Mouse (Mus musculus) liver, embryonic 14.5 days (tissue): ENCODE results near the gene Cstb. TPM values are rescaled to one million over a fixed set of nuclear protein-coding genes. Genes with fewer than 3 reads are reported as not detected.

Experiments
- ATAC-seq: fragments of 200-750 bp; cut with Nextera tagmentation; 2 replicates; pipeline ENCODE4 v1.8.0; 2017; ENCODE audit warnings: moderate number of reproducible peaks, mild to moderate bottlenecking, moderate library complexity; ENCODE audit not compliant: insufficient read depth
- DNase-seq, 3 experiments: peaks; one replicate each; pipeline ENCODE4 v3.0.0-alpha.2; 2012 to 2013; ENCODE audit warnings: low read depth in 3 of 3, low spot score in 3 of 3
- H3K27ac ChIP-seq: fragments of 300-500 bp; sonication (generic); 2 replicates; pipeline ENCODE4 v1.5.1; 2014; ENCODE audit warnings: moderate library complexity, mild to moderate bottlenecking, control low read depth, inconsistent platforms
- H3K27me3 ChIP-seq: fragments of 300-500 bp; sonication (generic); 2 replicates; pipeline ENCODE4 v1.6.1; 2014; ENCODE audit warnings: mild to moderate bottlenecking, low read length, moderate library complexity; ENCODE audit not compliant: control insufficient read depth, insufficient read depth
- H3K36me3 ChIP-seq: fragments of 300-500 bp; sonication (generic); replicated peaks from 2 replicates; pipeline ENCODE4 v1.6.1; 2014; ENCODE audit warnings: low read depth; ENCODE audit not compliant: control insufficient read depth, insufficient read depth
- H3K4me1 ChIP-seq, 2 experiments: fragments of 200-500 bp in 1 of 2; fragments of 300-500 bp in 1 of 2; sonication (generic) in 1 of 2; replicated peaks; 2 replicates each; pipeline ENCODE4 v1.6.1; 2012 to 2014; ENCODE audit warnings: antibody characterized with exemption in 1 of 2, inconsistent platforms in 1 of 2, low read length in 1 of 2; ENCODE audit not compliant: control insufficient read depth in 2 of 2, insufficient read depth in 2 of 2
- H3K4me2 ChIP-seq: fragments of 300-500 bp; sonication (generic); 2 replicates; pipeline ENCODE4 v1.6.1; 2014; ENCODE audit warnings: low read depth, mild to moderate bottlenecking, control low read depth, moderate library complexity
- H3K4me3 ChIP-seq, 2 experiments: fragments of 200-500 bp in 1 of 2; fragments of 300-500 bp in 1 of 2; sonication (generic) in 1 of 2; 2 replicates each; pipeline ENCODE4 v1.5.1; 2012 to 2014; ENCODE audit warnings: low read depth in 2 of 2, low read length in 2 of 2, mild to moderate bottlenecking in 2 of 2, control low read depth in 1 of 2, inconsistent platforms in 1 of 2, moderate library complexity in 1 of 2; ENCODE audit not compliant: insufficient read depth in 1 of 2
- H3K9ac ChIP-seq: fragments of 300-500 bp; sonication (generic); replicated peaks from 2 replicates; pipeline ENCODE4 v1.6.1; 2014; ENCODE audit warnings: mild to moderate bottlenecking, control low read depth, moderate library complexity
- H3K9me3 ChIP-seq: fragments of 300-500 bp; sonication (generic); 2 replicates; pipeline ENCODE4 v1.6.1; 2016; ENCODE audit warnings: low read length, mixed read lengths; ENCODE audit not compliant: control insufficient read depth
- CTCF ChIP-seq: IDR thresholded peaks from 2 replicates; pipeline ENCODE4 v1.5.1; 2016; ENCODE audit warnings: antibody characterized with exemption, low read depth, control low read depth
- EP300 ChIP-seq: IDR thresholded peaks from 2 replicates; pipeline ENCODE4 v1.6.1; 2016; ENCODE audit warnings: antibody characterized with exemption, low read depth
- WGBS: fragments of 180-500 bp; shearing (Covaris S2); extraction: QIAGEN DNeasy Blood & Tissue Kit; methylation state at CpG from one replicate; pipeline ENCODE4 v1.1.7; 2014; ENCODE audit not compliant: insufficient replicate concordance; 5-methylcytosine and 5-hydroxymethylcytosine counted together
- microRNA-seq: library from miRNA; unstranded; fragments of <30 nt; microRNA quantifications from one replicate; pipeline ENCODE4, GENCODE M21; 2016
- polyA plus RNA-seq, 2 experiments: library from polyadenylated mRNA; depleted of rRNA in 1 of 2; stranded (reverse) in 1 of 2; unstranded in 1 of 2; fragments of >200 nt; fragmentation: Nextera tagmentation in 1 of 2; extraction: Ambion mirVana in 1 of 2; gene quantifications; 2 replicates each; pipeline versions ENCODE4 v1.2.1 to v1.2.3; 2012 to 2014

The Cstb gene
- polyA plus RNA-seq, 2 experiments: 58.1 to 122 TPM

GRCm38 (mm10) chr10:78470582-78471313, 45.3 kb downstream of the Cstb start:
- Histone ChIP-seq H3K4me1 (0 out of 4 replicates have a peak, but pooled peaks cover 0 to 4% of the 10 kb centered on the region in 2 experiments), H3K9me3 (no peaks in the 10 kb centered on the region), H3K4me3 (no peak overlapping the region), H3K27ac (no peak overlapping the region), H3K9ac (no peak overlapping the region), H3K27me3 (no peaks in the 10 kb centered on the region), H3K36me3 (no peaks in the 10 kb centered on the region), H3K4me2 (no peak overlapping the region)
- no peak for ATAC-seq
- 31% methylated on average over 15 of the region's 15 CpGs for WGBS
- DNase-seq: no peak
- TF ChIP-seq EP300: no peak
- no peak for TF ChIP-seq CTCF

DNA sequence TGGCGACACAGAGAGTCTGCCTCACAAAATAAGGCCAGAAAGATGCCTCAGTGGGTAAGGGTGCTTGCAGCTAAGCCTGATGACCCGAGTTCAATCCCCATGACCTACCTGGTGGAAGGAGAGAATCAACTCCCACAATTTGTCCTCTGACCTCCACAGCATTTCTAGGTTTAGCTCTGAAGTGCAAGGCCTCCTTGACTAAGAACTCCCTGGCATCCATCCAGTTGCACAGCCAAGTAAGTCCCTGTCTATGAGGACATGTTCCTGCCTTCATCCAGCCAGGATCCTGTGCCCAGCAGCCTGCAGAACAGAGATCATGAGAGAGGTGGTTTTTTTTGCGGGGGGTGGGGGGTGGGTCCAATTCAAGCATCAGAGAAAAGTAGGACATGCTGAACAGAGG, 46.6 kb downstream of the Cstb start:
- ATAC-seq: no peak
- no peak for TF ChIP-seq EP300
- TF ChIP-seq CTCF: no peak
- WGBS: 47% methylated on average over 3 of the region's 3 CpGs

DNA sequence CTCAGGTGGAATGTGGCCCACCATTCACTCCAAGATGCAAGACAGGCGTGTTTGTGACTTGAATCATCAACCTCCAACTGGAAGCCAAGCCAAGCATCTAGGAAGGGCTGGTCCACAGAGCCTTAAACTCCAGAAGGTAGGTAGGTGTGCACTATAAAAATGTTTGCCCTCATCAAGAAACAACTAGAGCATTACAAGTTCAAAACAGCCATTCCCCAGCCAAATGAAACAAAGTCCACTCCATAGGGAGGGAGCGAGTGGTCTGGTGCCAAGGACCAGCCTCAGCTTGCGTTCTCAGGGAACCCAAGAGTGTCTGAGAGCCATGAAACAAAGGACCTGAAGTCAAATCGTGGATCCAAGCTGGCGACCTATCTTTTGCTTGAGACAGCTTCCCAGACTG, 48.0 kb downstream of the Cstb start:
- H3K4me3 ChIP-seq: no peak overlapping the region
- H3K27me3 ChIP-seq: no peaks in the 10 kb centered on the region
- no peak for TF ChIP-seq EP300
- TF ChIP-seq CTCF: no peak
- ATAC-seq: no peak
- no peaks in the 10 kb centered on the region for H3K36me3 ChIP-seq
- 0 out of 4 replicates have a peak, but pooled peaks cover 0 to 4% of the 10 kb centered on the region in 2 experiments for H3K4me1 ChIP-seq
- DNase-seq: no peak
- 37% methylated on average over 5 of the region's 5 CpGs for WGBS
- no peaks in the 10 kb centered on the region for H3K9me3 ChIP-seq
- H3K9ac ChIP-seq: no peak overlapping the region
- no peak overlapping the region for H3K27ac ChIP-seq
- H3K4me2 ChIP-seq: no peak overlapping the region

More for the DNA sequence above, 46.6 kb downstream of the Cstb start:
- Histone ChIP-seq H3K9ac (no peak overlapping the region), H3K36me3 (no peaks in the 10 kb centered on the region), H3K27ac (no peak overlapping the region), H3K9me3 (no peaks in the 10 kb centered on the region), H3K4me2 (no peak overlapping the region), H3K4me1 (0 out of 4 replicates have a peak, but pooled peaks cover 0 to 4% of the 10 kb centered on the region in 2 experiments), H3K27me3 (no peaks in the 10 kb centered on the region), H3K4me3 (no peak overlapping the region)
- DNase-seq: no peak

GRCm38 (mm10) chr10:78474759-78475158, 49.3 kb downstream of the Cstb start:
- Histone ChIP-seq H3K27ac (no peak overlapping the region), H3K36me3 (no peaks in the 10 kb centered on the region), H3K9ac (no peak overlapping the region), H3K4me3 (no peak overlapping the region), H3K27me3 (no peaks in the 10 kb centered on the region), H3K4me1 (0 out of 4 replicates have a peak, but pooled peaks cover 0 to 4% of the 10 kb centered on the region in 2 experiments), H3K9me3 (no peaks in the 10 kb centered on the region), H3K4me2 (no peak overlapping the region)
- TF ChIP-seq EP300 (no peak), CTCF (no peak)
- DNase-seq: no peak
- no peak for ATAC-seq
- 58% methylated on average over 8 of the region's 8 CpGs for WGBS

DNA sequence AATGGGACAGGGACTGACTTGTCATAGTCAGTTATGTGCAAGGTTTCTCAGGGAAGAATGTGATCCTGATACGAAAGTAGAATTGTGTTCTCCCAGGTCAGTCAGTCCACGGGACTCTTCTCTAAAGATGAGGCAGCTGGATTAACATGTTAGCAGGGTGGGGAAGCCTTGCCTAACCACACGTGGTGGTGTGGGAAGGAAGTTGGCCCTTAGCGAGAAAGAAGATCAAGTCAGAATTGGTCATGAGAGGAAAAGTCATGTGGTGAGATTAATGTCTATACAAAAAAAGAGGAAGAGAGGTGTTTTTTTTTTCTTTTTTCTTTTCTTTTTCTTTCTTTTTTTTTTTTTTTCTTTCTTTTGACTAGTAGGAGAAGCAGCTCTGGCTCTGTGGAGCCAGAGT, 51.4 kb downstream of the Cstb start:
- Histone ChIP-seq H3K9me3 (no peaks in the 10 kb centered on the region), H3K36me3 (no peaks in the 10 kb centered on the region), H3K9ac (no peak overlapping the region), H3K27me3 (no peaks in the 10 kb centered on the region), H3K4me3 (no peak overlapping the region), H3K4me1 (peaks cover 0 to 5% of the 10 kb centered on the region in 2 experiments; a peak in 2 of 4 replicates), H3K4me2 (no peak overlapping the region), H3K27ac (no peak overlapping the region)
- TF ChIP-seq CTCF (no peak), EP300 (no peak)
- 18% methylated on average over 4 of the region's 4 CpGs for WGBS
- ATAC-seq (no peak), DNase-seq (no peak)

Small RNA genes within 50 kb of the gene (microRNA-seq; reads per million reads assigned to microRNA genes)
- gene Mir6410: not detected
- 1.3 reads per million for gene Mir6907
- not detected for gene Mir6908

Other genes with a start within 250 kb of the Cstb start
- gene Pwp2, start 240.5 kb upstream of the Cstb start, polyA plus RNA-seq (2012; rRNA removed): 6.1 and 7.5 TPM in 2 replicates
- 7.2 and 9.6 TPM in 2 replicates for gene Pwp2, start 240.5 kb upstream of the Cstb start, polyA plus RNA-seq (2014; fragmentation: Nextera tagmentation; extraction: Ambion mirVana)
- 19.8 and 20.1 TPM in 2 replicates for gene Trappc10, start 181.0 kb upstream of the Cstb start, polyA plus RNA-seq (2012; rRNA removed)
- gene Trappc10, start 181.0 kb upstream of the Cstb start, polyA plus RNA-seq (2014; fragmentation: Nextera tagmentation; extraction: Ambion mirVana): 15.8 and 20.5 TPM in 2 replicates
- gene Agpat3, start 73.2 kb upstream of the Cstb start, polyA plus RNA-seq (2012; rRNA removed): 11.0 and 14.5 TPM in 2 replicates
- gene Agpat3, start 73.2 kb upstream of the Cstb start, polyA plus RNA-seq (2014; fragmentation: Nextera tagmentation; extraction: Ambion mirVana): 21.0 and 21.3 TPM in 2 replicates
- 43.0 and 69.7 TPM in 2 replicates for gene Rrp1, start 12.6 kb upstream of the Cstb start, polyA plus RNA-seq (2012; rRNA removed)
- 79.8 and 89.7 TPM in 2 replicates for gene Rrp1, start 12.6 kb upstream of the Cstb start, polyA plus RNA-seq (2014; fragmentation: Nextera tagmentation; extraction: Ambion mirVana)
- gene Pdxk, start 39.3 kb downstream of the Cstb start, polyA plus RNA-seq (2012; rRNA removed): 2.9 TPM in 2 replicates
- gene Pdxk, start 39.3 kb downstream of the Cstb start, polyA plus RNA-seq (2014; fragmentation: Nextera tagmentation; extraction: Ambion mirVana): 3.2 and 3.3 TPM in 2 replicates
- not detected in 2 replicates for gene Olfr1358, start 91.8 kb downstream of the Cstb start, polyA plus RNA-seq (2012; rRNA removed)
- gene Olfr1358, start 91.8 kb downstream of the Cstb start, polyA plus RNA-seq (2014; fragmentation: Nextera tagmentation; extraction: Ambion mirVana): not detected in 2 replicates
- 7.3 and 10.0 TPM in 2 replicates for gene Ilvbl, start 148.7 kb downstream of the Cstb start, polyA plus RNA-seq (2012; rRNA removed)
- 10.9 and 11.5 TPM in 2 replicates for gene Ilvbl, start 148.7 kb downstream of the Cstb start, polyA plus RNA-seq (2014; fragmentation: Nextera tagmentation; extraction: Ambion mirVana)
- gene Syde1, start 166.3 kb downstream of the Cstb start, polyA plus RNA-seq (2012; rRNA removed): 1.7 and 1.9 TPM in 2 replicates
- gene Syde1, start 166.3 kb downstream of the Cstb start, polyA plus RNA-seq (2014; fragmentation: Nextera tagmentation; extraction: Ambion mirVana): 1.5 and 1.6 TPM in 2 replicates
- gene Olfr1357, start 192.4 kb downstream of the Cstb start, polyA plus RNA-seq (2012; rRNA removed): not detected in 2 replicates
- not detected in 2 replicates for gene Olfr1357, start 192.4 kb downstream of the Cstb start, polyA plus RNA-seq (2014; fragmentation: Nextera tagmentation; extraction: Ambion mirVana)